Mouse (Mus musculus): ENCODE measurements around the gene Rnf123.

- TF ChIP-seq CTCF (IDR thresholded peaks at IDR 0.05; ENCODE audit: low read depth, low read length) (no peak), POLR2A (IDR thresholded peaks at IDR 0.05; ENCODE audit: extremely low read depth, insufficient read depth, low read length) (no peak)
Measured at GRCm38 (mm10) chr9:108017127-108017526, 66.0 kb downstream of the Rnf123 start.
